Mouse (Mus musculus) testis, adult 2 months (tissue): ENCODE results near the gene Inafm1. TPM values are rescaled to one million over a fixed set of nuclear protein-coding genes. Genes with fewer than 3 reads are reported as not detected.
A peak's percentile ranks its signal among the peaks of the same experiment; 100 is the strongest.

Experiments used
- H3K27ac ChIP-seq: fragments of 200-500 bp; 2 replicates; pipeline ENCODE4 v1.5.1; 2012; ENCODE audit warnings: low read depth, low read length; ENCODE audit not compliant: control insufficient read depth, insufficient read depth
- H3K27me3 ChIP-seq: fragments of 200-500 bp; 2 replicates; pipeline ENCODE4 v1.6.1; 2012; ENCODE audit warnings: mild to moderate bottlenecking, low read length, moderate library complexity; ENCODE audit not compliant: control insufficient read depth, insufficient read depth
- H3K36me3 ChIP-seq: fragments of 200-500 bp; 2 replicates; pipeline ENCODE4 v1.6.1; 2012; ENCODE audit warnings: mild to moderate bottlenecking, low read length; ENCODE audit not compliant: control insufficient read depth, insufficient read depth
- H3K4me1 ChIP-seq: fragments of 200-500 bp; 2 replicates; pipeline ENCODE4 v1.6.1; 2012; ENCODE audit warnings: low read length; ENCODE audit not compliant: control insufficient read depth, insufficient read depth
- H3K4me3 ChIP-seq: fragments of 200-500 bp; 2 replicates; pipeline ENCODE4 v1.5.1; 2012; ENCODE audit warnings: low read depth, mild to moderate bottlenecking, low read length, moderate library complexity, mixed read lengths; ENCODE audit not compliant: control insufficient read depth
- CTCF ChIP-seq: fragments of 200-500 bp; IDR thresholded peaks from 2 replicates; pipeline ENCODE4 v1.5.1; 2012; ENCODE audit warnings: low read depth, mild to moderate bottlenecking, inconsistent platforms, low read length, moderate library complexity; ENCODE audit not compliant: control insufficient read depth, insufficient read depth, insufficient replicate concordance
- POLR2A ChIP-seq: fragments of 200-500 bp; IDR thresholded peaks from 2 replicates; pipeline ENCODE4 v1.6.1; 2012; ENCODE audit warnings: low read depth, mild to moderate bottlenecking, inconsistent platforms, low read length, moderate library complexity; ENCODE audit not compliant: control insufficient read depth
- polyA plus RNA-seq: library from polyadenylated mRNA; depleted of rRNA; stranded (reverse); fragments of >200 nt; gene quantifications from 2 replicates; pipeline ENCODE4 v1.2.3, GENCODE M21; 2012

The Inafm1 gene
- polyA plus RNA-seq, 1 experiment: 19.5 TPM

DNA sequence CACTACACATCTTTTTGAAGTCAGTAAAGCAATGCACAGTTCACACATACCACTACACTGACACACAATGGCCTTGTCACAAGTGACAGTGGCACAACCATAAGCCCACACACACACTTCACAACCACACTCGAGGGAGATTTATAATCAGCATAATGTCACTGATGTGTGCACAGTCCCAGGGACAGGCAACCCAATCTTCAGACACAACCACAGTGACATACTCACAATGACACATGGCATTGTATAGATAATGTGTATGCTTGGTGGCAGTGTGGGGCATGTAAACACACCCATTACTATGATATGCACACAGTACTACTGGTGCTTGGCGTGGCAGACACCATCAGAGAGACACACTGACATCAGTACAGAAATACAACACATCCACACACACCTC is 22.7 kb upstream of the Inafm1 start:
- Histone ChIP-seq H3K27me3 (no peaks in the 10 kb centered on the region), H3K4me3 (no peak overlapping the region), H3K36me3 (no peaks in the 10 kb centered on the region), H3K4me1 (peaks cover 40% of the 10 kb centered on the region), H3K27ac (0 out of 2 replicates have a peak overlapping the region, but pooled peaks have one; percentile 16)
- TF ChIP-seq CTCF: no peak
- TF ChIP-seq POLR2A: no peak

DNA sequence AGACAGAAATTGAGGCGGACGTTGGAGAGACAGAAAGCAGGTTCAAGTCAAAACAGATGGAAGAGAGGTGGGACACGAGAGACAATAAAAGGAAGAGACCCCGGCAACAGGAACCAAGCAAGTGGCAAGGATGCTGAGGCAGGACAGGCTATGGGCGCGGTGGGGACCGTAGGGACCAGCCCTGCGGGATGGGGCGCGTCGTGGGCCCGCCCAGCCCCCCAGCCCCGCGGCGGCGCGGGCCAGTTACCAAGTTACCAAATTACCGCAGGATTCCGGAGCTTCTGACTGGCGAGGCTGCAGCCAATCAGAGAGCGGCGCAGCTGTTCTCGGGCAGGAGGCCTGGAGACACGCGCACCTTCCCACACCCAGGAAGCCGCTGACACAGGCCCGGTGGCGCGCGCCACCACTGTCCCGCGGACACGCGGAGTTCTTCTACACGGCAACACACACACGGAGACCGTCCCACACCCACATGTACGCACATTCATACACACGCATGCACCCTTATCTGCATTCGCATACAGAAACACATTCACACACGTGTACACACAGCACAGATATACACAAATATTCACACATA is 22.0 kb upstream of the Inafm1 start:
- no peak for TF ChIP-seq CTCF
- peak; percentile 36; the same call in 1 of the 2 replicates for TF ChIP-seq POLR2A
- Histone ChIP-seq H3K27ac (peak overlapping the region; percentile 46), H3K4me1 (peaks cover 36% of the 10 kb centered on the region), H3K36me3 (no peaks in the 10 kb centered on the region), H3K27me3 (no peaks in the 10 kb centered on the region), H3K4me3 (peak overlapping the region; percentile 86)

DNA sequence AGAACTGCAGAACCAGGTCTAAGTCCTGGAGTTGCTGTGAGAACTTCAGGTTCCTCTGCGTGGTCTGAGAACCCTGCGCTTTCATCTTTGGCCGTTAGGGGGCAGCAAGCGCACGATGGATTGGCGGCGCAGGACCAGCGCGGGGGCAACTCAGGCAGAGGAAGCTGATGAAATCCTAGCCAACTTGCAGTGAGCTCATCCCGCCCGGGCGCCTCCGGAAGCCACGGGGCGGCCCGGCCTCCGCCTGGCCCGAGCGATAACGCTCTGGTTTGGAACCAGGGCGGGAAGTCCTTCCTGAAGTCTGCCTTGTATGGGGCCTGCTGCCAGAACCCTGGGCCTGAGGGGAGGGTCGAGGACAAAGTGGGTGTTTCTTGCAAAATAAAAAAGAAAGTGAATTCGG is 21.4 kb upstream of the Inafm1 start:
- H3K36me3 ChIP-seq: no peaks in the 10 kb centered on the region
- H3K4me3 ChIP-seq: peak overlapping the region; percentile 86
- H3K27ac ChIP-seq: peak overlapping the region; percentile 46
- TF ChIP-seq POLR2A: no peak
- peak; percentile 95 for TF ChIP-seq CTCF
- H3K27me3 ChIP-seq: no peaks in the 10 kb centered on the region
- H3K4me1 ChIP-seq: peaks cover 32% of the 10 kb centered on the region

DNA sequence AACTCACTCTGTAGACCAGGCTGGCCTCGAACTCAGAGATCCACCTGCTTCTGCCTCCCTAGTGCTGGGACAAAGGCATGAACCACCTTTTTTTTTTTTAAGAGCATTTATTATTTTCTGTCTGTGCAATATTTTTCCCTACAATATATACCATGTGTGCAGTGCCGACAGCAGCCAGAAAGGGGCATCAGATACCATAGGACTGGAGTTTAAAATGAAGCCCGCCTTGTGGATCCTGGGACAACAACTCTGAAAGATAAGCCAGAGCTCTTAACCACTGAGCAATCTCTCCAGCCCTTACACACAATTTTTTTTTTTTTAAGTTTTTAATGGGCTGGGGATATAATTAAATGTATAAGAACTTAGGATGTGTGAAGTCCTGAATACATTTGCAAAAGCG is 20.9 kb upstream of the Inafm1 start:
- H3K4me3 ChIP-seq: no peak overlapping the region
- TF ChIP-seq POLR2A (no peak), CTCF (no peak)
- H3K36me3 ChIP-seq: no peaks in the 10 kb centered on the region
- H3K27me3 ChIP-seq: no peaks in the 10 kb centered on the region
- peaks cover 29% of the 10 kb centered on the region for H3K4me1 ChIP-seq
- H3K27ac ChIP-seq: no peak overlapping the region

DNA sequence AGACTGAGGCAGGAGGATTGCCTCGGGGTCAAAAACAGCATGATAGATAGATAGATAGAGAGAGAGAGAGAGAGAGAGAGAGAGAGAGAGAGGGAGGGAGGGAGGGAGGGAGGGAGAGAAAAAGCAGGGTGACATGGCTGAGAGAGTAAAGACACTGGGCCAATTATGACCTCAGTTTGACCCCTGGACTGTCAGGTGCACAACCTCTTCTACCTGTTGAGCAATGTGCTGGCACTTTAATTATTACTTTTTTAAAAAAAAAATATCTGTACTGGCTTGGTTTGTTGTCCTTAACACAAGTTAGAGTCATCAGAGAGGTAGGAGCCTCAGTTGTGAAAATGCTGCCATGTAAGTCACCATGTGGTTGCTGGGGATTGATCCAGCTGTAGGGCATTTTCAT is 14.4 kb upstream of the Inafm1 start:
- Histone ChIP-seq H3K4me3 (peak overlapping the region; percentile 24; the same call in 1 of the 2 replicates), H3K4me1 (peaks cover 10% of the 10 kb centered on the region), H3K36me3 (peaks cover 3% of the 10 kb centered on the region), H3K27me3 (no peaks in the 10 kb centered on the region), H3K27ac (0 out of 2 replicates have a peak overlapping the region, but pooled peaks have one; percentile 30)
- no peak for TF ChIP-seq POLR2A
- TF ChIP-seq CTCF: no peak

DNA sequence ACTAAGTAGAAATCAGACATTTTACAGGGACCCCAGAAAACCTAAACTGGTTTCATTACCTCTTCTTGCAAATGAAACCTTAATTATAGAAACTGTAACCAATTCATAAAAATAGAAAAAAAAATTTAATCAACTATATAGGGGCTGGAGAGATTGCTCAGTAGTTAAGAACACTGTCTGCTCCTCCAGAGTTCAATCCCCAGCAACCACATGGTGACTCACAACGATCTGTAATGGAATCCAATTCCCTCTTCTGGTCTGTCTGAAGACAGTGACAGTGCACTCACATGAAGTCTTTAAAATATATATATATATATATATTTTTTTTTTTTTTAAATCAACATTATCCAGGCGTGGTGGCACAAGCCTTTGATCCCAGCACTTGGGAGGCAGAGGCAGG is 13.6 kb upstream of the Inafm1 start:
- H3K36me3 ChIP-seq: peaks cover 6% of the 10 kb centered on the region
- TF ChIP-seq CTCF: no peak
- no peak for TF ChIP-seq POLR2A
- H3K4me3 ChIP-seq: peak overlapping the region; percentile 91
- H3K27ac ChIP-seq: peak overlapping the region; percentile 69; the same call in 1 of the 2 replicates
- peaks cover 10% of the 10 kb centered on the region for H3K4me1 ChIP-seq
- no peaks in the 10 kb centered on the region for H3K27me3 ChIP-seq

DNA sequence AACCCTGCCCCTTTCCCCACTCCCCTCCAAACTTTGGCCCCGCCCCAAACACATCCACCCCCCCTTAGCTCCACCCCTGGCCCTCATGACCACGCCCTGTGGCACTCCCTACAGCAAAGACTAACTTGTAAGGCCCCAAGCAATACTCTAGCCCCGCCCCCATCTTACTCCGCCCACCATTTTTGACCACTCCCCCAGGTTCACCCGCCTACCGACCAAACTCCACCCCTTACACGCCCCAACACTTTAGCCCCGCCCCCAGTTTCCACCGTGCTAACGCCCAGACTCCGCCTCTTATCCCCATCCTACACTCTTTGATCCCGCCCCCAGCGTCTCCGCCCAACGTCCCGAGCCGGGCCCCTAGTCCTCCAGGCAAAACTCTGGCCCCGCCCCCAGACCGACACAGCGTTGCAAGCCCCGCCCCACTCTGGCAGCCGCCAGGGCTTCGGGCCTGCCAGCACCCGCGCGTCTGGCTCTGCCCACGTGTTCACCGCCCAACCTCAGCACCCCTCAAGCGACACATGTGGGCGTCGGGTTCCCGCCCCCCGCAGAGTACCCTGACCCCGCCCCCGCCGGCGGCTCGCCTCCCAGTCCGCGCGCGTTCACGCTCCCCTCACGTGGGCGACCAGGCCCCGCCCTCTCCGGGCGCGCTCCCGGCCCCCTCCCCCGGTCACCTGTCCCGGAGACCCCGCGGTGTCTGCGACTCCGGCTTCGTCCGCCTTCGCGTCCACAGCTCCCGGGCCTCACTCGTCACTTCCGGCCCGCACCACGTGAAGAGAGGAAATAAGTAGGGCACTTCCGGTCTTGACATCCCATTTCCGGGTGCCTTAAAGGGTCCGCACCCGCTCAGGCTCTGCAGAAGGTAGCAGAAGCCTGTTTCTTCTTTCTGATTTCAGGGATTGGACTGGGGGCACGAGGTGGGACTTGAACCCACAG is 12.9 kb upstream of the Inafm1 start, which contains the start of gene Ccdc9:
Gene Ccdc9 (minus strand): TSS at position 770 of the 936 bp plus-strand sequence.
- Histone ChIP-seq H3K4me3 (peak within 1 kb of the TSS; percentile 91), H3K27me3 (no peaks in the 10 kb centered on the region), H3K4me1 (peaks cover 10% of the 10 kb centered on the region), H3K27ac (peak within 1 kb of the TSS; percentile 80), H3K36me3 (peaks cover 6% of the 10 kb centered on the region)
- TF ChIP-seq CTCF (no peak), POLR2A (peak; percentile 55; the same call in 1 of the 2 replicates)
